ENCODE assay signal across 31 mouse cellular contexts in the genomic region with DNA sequence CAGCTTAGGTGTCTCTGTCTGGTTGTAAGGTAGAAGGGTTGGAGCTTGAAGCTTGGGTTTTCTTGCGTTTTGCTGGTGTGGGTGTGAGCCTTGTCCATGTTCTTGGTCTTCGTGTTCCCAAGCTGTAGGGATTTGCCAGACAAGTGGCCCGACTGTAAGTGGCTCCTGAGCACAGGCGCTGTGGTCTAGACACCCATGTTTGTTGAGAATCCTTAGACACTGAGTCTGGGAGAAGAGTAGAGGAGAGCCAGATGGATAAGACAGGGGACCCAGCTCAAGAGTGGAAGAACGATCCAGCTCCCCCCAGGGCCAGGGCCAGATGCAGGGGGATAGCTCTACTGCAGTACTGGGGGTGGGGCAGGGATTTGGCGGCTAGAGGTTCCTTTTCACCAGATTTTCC. TPM values are rescaled to one million over a fixed set of nuclear protein-coding genes. Genes with fewer than 3 reads are reported as not detected.
A peak's percentile ranks its signal among the peaks of the same experiment; 100 is the strongest.
DNase-seq lines count a peak whose midpoint lies in the region; ATAC-seq and TF ChIP-seq lines count a peak whose summit lies in the region.
"Had no signal": no experiment of that assay in that cellular context is flagged by ENCODE, and none has a peak within 500 bp of the region (broad histone marks: within the 10 kb centered on the region; RNA-seq: fewer than 3 reads in every experiment).

No protein-coding gene starts in this region.

- H3K4me2 ChIP-seq in kidney, postnatal 0 days (ENCODE audit: low read length) = peak overlapping the region; percentile 90
- peak overlapping the region; percentile 56 for H3K4me2 ChIP-seq in limb, embryonic 11.5 days (ENCODE audit: low read depth, severe bottlenecking)
- peak overlapping the region; percentile 91 for H3K4me2 ChIP-seq in neural tube, embryonic 13.5 days
- H3K4me2 ChIP-seq: heart, embryonic 15.5 days; midbrain, embryonic 12.5 days; stomach, embryonic 15.5 days had no signal

- TF ChIP-seq CTCF in kidney, postnatal 0 days (IDR thresholded peaks at IDR 0.05; ENCODE audit: low read depth) = no peak

- H3K27me3 ChIP-seq in kidney, postnatal 0 days (ENCODE audit: insufficient read depth, low read length) = no peaks in the 10 kb centered on the region
- peaks cover 68% of the 10 kb centered on the region for H3K27me3 ChIP-seq in limb, embryonic 11.5 days (ENCODE audit: control insufficient read depth, insufficient read depth, low read length)
- peaks cover 50% of the 10 kb centered on the region for H3K27me3 ChIP-seq in neural tube, embryonic 13.5 days

- H3K4me3 ChIP-seq in kidney, postnatal 0 days (replicated peaks; ENCODE audit: low read depth, low read length) = peak overlapping the region; percentile 51
- H3K4me3 ChIP-seq in limb, embryonic 11.5 days (ENCODE audit: low read depth, low read length) = peak overlapping the region; percentile 20
- peak overlapping the region; percentile 90 for H3K4me3 ChIP-seq in neural tube, embryonic 13.5 days
- H3K4me3 ChIP-seq: heart, embryonic 15.5 days; midbrain, embryonic 12.5 days; stomach, embryonic 15.5 days had no signal

- peak; percentile 14 for DNase-seq in gastrocnemius, postnatal 25 days
- DNase-seq in gastrocnemius, adult 8-10 months (ENCODE audit: low spot score in 2 of 2) = no peak
- DNase-seq in kidney, postnatal 0 days (ENCODE audit: low spot score) = no peak
- DNase-seq in kidney, postnatal 14 days = no peak
- no peak for DNase-seq in limb, embryonic 11.5 days (ENCODE audit: low spot score)
- no peak for DNase-seq in embryo, embryonic 11 days
- DNase-seq: adrenal gland, postnatal 25 days; cerebellum, adult 11 months; cerebellum, postnatal 10 days; heart, adult 18-20 months; retina, postnatal 1 day; thymus, adult 18-20 months; thymus, postnatal 4 days had no signal

- H3K4me1 ChIP-seq in kidney, postnatal 0 days (replicated peaks; ENCODE audit: insufficient read depth, low read length) = peaks cover 16% of the 10 kb centered on the region
- H3K4me1 ChIP-seq in limb, embryonic 11.5 days (ENCODE audit: control insufficient read depth, insufficient read depth, low read length) = peaks cover 18% of the 10 kb centered on the region
- H3K4me1 ChIP-seq in neural tube, embryonic 13.5 days (replicated peaks) = peaks cover 41% of the 10 kb centered on the region
- H3K4me1 ChIP-seq: midbrain, embryonic 12.5 days had no signal

- 9% methylated on average over 6 of the region's 6 CpGs for WGBS in kidney, postnatal 0 days
- WGBS in limb, embryonic 11.5 days = 3% methylated on average over 6 of the region's 6 CpGs
- WGBS in neural tube, embryonic 13.5 days = 1% methylated on average over 6 of the region's 6 CpGs

- H3K36me3 ChIP-seq in kidney, postnatal 0 days (ENCODE audit: insufficient read depth, low read length) = no peaks in the 10 kb centered on the region
- H3K36me3 ChIP-seq in limb, embryonic 11.5 days (ENCODE audit: control insufficient read depth, insufficient read depth, low read length) = no peaks in the 10 kb centered on the region
- no peaks in the 10 kb centered on the region for H3K36me3 ChIP-seq in neural tube, embryonic 13.5 days
- H3K36me3 ChIP-seq: G1E; heart, embryonic 15.5 days; midbrain, embryonic 12.5 days; stomach, embryonic 15.5 days had no signal

- no peaks in the 10 kb centered on the region for H3K9me3 ChIP-seq in kidney, postnatal 0 days (replicated peaks; ENCODE audit: low read length)
- H3K9me3 ChIP-seq in limb, embryonic 11.5 days (ENCODE audit: control insufficient read depth, low read length) = no peaks in the 10 kb centered on the region
- no peaks in the 10 kb centered on the region for H3K9me3 ChIP-seq in neural tube, embryonic 13.5 days
- H3K9me3 ChIP-seq: G1E; heart, embryonic 15.5 days; midbrain, embryonic 12.5 days; stomach, embryonic 15.5 days had no signal

- ATAC-seq in kidney, postnatal 0 days (replicated peaks; ENCODE audit: low FRiP score, low read depth) = no peak
- no peak for ATAC-seq in limb, embryonic 11.5 days (ENCODE audit: insufficient number of reproducible peaks, low FRiP score, low TSS enrichment, low read depth)
- ATAC-seq in neural tube, embryonic 13.5 days (ENCODE audit: low read depth) = no peak
- no peak for ATAC-seq in granulocyte monocyte progenitor cell, adult 5-6 weeks (replicated peaks; ENCODE audit: poor library complexity, severe bottlenecking)
- ATAC-seq: CD4-positive, CD25-positive, alpha-beta regulatory T cell, adult 4 months; forebrain, embryonic 16.5 days; hindbrain, embryonic 16.5 days had no signal

- H3K27ac ChIP-seq in kidney, postnatal 0 days = peak overlapping the region; percentile 55
- H3K27ac ChIP-seq in limb, embryonic 11.5 days (replicated peaks; ENCODE audit: low read depth, low read length) = peak overlapping the region; percentile 6; the same call in 1 of the 2 replicates
- peak overlapping the region; percentile 99 for H3K27ac ChIP-seq in neural tube, embryonic 13.5 days (replicated peaks)
- H3K27ac ChIP-seq: heart, embryonic 15.5 days; liver, embryonic 14.5 days; macrophage; midbrain, embryonic 12.5 days; stomach, embryonic 15.5 days had no signal

- peak overlapping the region; percentile 67 for H3K9ac ChIP-seq in kidney, postnatal 0 days (ENCODE audit: low read depth, low read length)
- peak overlapping the region; percentile 55 for H3K9ac ChIP-seq in limb, embryonic 11.5 days (ENCODE audit: low read length)
- peak overlapping the region; percentile 100 for H3K9ac ChIP-seq in neural tube, embryonic 13.5 days
- H3K9ac ChIP-seq: heart, embryonic 15.5 days; liver, embryonic 14.5 days; midbrain, embryonic 12.5 days; stomach, embryonic 15.5 days had no signal

RNA-seq across cellular contexts. Expression of gene Hoxc9, which starts 3.5 kb away (rescaled TPM):
- total RNA-seq in gastrocnemius, postnatal 25 days (2021) = 1 to 10 TPM; 4.6 to 6.5 TPM
- 1 to 10 TPM; 5.3 to 7.4 (median 6.0) TPM for total RNA-seq in gastrocnemius, adult 8-10 months (2022)
- polyA plus RNA-seq in kidney, postnatal 0 days (2015; fragmentation: Nextera tagmentation; extraction: Ambion mirVana) = 11.0 and 12.4 TPM in 2 replicates
- polyA plus RNA-seq in limb, embryonic 11.5 days (2014; fragmentation: Nextera tagmentation; extraction: Ambion mirVana) = 4.4 and 6.1 TPM in 2 replicates
- 40.9 and 43.4 TPM in 2 replicates for polyA plus RNA-seq in neural tube, embryonic 13.5 days (2015; fragmentation: Nextera tagmentation; extraction: Ambion mirVana)
- not detected in 2 replicates for total RNA-seq in granulocyte monocyte progenitor cell, adult 5-6 weeks (2014; fragmentation: Nextera tagmentation)
- not detected in 2 replicates for total RNA-seq in granulocyte monocyte progenitor cell, adult 5-6 weeks (2017)
- total RNA-seq: heart, adult 18-20 months; hematopoietic stem cell, adult 5-6 weeks; layer of hippocampus, postnatal 14 days; left cerebral cortex, postnatal 14 days; monocyte, adult 5-6 weeks had no signal
- polyA plus RNA-seq: CD4-positive, CD25-positive, alpha-beta regulatory T cell, adult 4 months; embryonic facial prominence, embryonic 14.5 days; forebrain, embryonic 16.5 days; heart, embryonic 15.5 days; lung, embryonic 16.5 days; macrophage; midbrain, embryonic 12.5 days had no signal

RNA-seq across cellular contexts. Expression of gene Hoxc5, which starts 5.5 kb away (rescaled TPM):
- total RNA-seq in gastrocnemius, postnatal 25 days (2021) = 1 to 10 TPM; 1.6 to 1.8 TPM
- total RNA-seq in gastrocnemius, adult 8-10 months (2022) = 1 to 10 TPM; 1.6 to 3.4 (median 2.4) TPM
- polyA plus RNA-seq in kidney, postnatal 0 days (2015; fragmentation: Nextera tagmentation; extraction: Ambion mirVana) = 2.7 and 3.9 TPM in 2 replicates
- polyA plus RNA-seq in limb, embryonic 11.5 days (2014; fragmentation: Nextera tagmentation; extraction: Ambion mirVana) = 8.3 and 9.1 TPM in 2 replicates
- 18.8 and 32.2 TPM in 2 replicates for polyA plus RNA-seq in neural tube, embryonic 13.5 days (2015; fragmentation: Nextera tagmentation; extraction: Ambion mirVana)
- not detected in 2 replicates for total RNA-seq in granulocyte monocyte progenitor cell, adult 5-6 weeks (2014; fragmentation: Nextera tagmentation)
- not detected in 2 replicates for total RNA-seq in granulocyte monocyte progenitor cell, adult 5-6 weeks (2017)
- total RNA-seq: hematopoietic stem cell, adult 5-6 weeks; layer of hippocampus, postnatal 14 days; left cerebral cortex, postnatal 14 days; monocyte, adult 5-6 weeks had no signal
- polyA plus RNA-seq: CD4-positive, CD25-positive, alpha-beta regulatory T cell, adult 4 months; forebrain, embryonic 16.5 days; macrophage; midbrain, embryonic 12.5 days had no signal

RNA-seq across cellular contexts. Expression of gene Hoxc10, which starts 6.2 kb away (rescaled TPM):
- 10 to 100 TPM; 61.5 to 69.5 TPM for total RNA-seq in gastrocnemius, postnatal 25 days (2021)
- total RNA-seq in gastrocnemius, adult 8-10 months (2022) = 100 to 1,000 TPM in 1 of 4 experiments, 10 to 100 TPM in 3; 77.4 to 106 (median 88.9) TPM
- polyA plus RNA-seq in kidney, postnatal 0 days (2015; fragmentation: Nextera tagmentation; extraction: Ambion mirVana) = 30.6 and 34.1 TPM in 2 replicates
- 43.9 and 56.2 TPM in 2 replicates for polyA plus RNA-seq in limb, embryonic 11.5 days (2014; fragmentation: Nextera tagmentation; extraction: Ambion mirVana)
- 58.5 and 92.4 TPM in 2 replicates for polyA plus RNA-seq in neural tube, embryonic 13.5 days (2015; fragmentation: Nextera tagmentation; extraction: Ambion mirVana)
- total RNA-seq in granulocyte monocyte progenitor cell, adult 5-6 weeks (2014; fragmentation: Nextera tagmentation) = not detected in 2 replicates
- not detected in 2 replicates for total RNA-seq in granulocyte monocyte progenitor cell, adult 5-6 weeks (2017)
- total RNA-seq: heart, adult 18-20 months; hematopoietic stem cell, adult 5-6 weeks; layer of hippocampus, postnatal 14 days; left cerebral cortex, postnatal 14 days; monocyte, adult 5-6 weeks had no signal
- polyA plus RNA-seq: CD4-positive, CD25-positive, alpha-beta regulatory T cell, adult 4 months; embryonic facial prominence, embryonic 14.5 days; forebrain, embryonic 16.5 days; heart, embryonic 15.5 days; hindbrain, embryonic 16.5 days; liver, embryonic 14.5 days; lung, embryonic 16.5 days; macrophage; midbrain, embryonic 12.5 days had no signal

RNA-seq across cellular contexts. Expression of gene Hoxc8, which starts 17.7 kb away (rescaled TPM):
- total RNA-seq in gastrocnemius, postnatal 25 days (2021) = 1 to 10 TPM; 1.3 to 1.6 TPM
- 1 to 10 TPM; 1.3 to 1.5 (median 1.4) TPM for total RNA-seq in gastrocnemius, adult 8-10 months (2022)
- polyA plus RNA-seq in kidney, postnatal 0 days (2015; fragmentation: Nextera tagmentation; extraction: Ambion mirVana) = 5.8 TPM in 2 replicates
- polyA plus RNA-seq in limb, embryonic 11.5 days (2014; fragmentation: Nextera tagmentation; extraction: Ambion mirVana) = 4.6 and 4.8 TPM in 2 replicates
- polyA plus RNA-seq in neural tube, embryonic 13.5 days (2015; fragmentation: Nextera tagmentation; extraction: Ambion mirVana) = 75.8 and 85.5 TPM in 2 replicates
- total RNA-seq in granulocyte monocyte progenitor cell, adult 5-6 weeks (2014; fragmentation: Nextera tagmentation) = not detected in 2 replicates
- total RNA-seq in granulocyte monocyte progenitor cell, adult 5-6 weeks (2017) = not detected in 2 replicates
- total RNA-seq: heart, adult 18-20 months; hematopoietic stem cell, adult 5-6 weeks; layer of hippocampus, postnatal 14 days; left cerebral cortex, postnatal 14 days; monocyte, adult 5-6 weeks had no signal
- polyA plus RNA-seq: embryonic facial prominence, embryonic 14.5 days; forebrain, embryonic 16.5 days; heart, embryonic 15.5 days; macrophage; midbrain, embryonic 12.5 days had no signal

RNA-seq across cellular contexts. Expression of gene Hoxc11, which starts 18.5 kb away (rescaled TPM):
- total RNA-seq in gastrocnemius, postnatal 25 days (2021) = 1 to 10 TPM; 6.2 to 7.2 TPM
- total RNA-seq in gastrocnemius, adult 8-10 months (2022) = 1 to 10 TPM; 6.0 to 8.8 (median 7.6) TPM
- 1.5 and 1.8 TPM in 2 replicates for polyA plus RNA-seq in kidney, postnatal 0 days (2015; fragmentation: Nextera tagmentation; extraction: Ambion mirVana)
- polyA plus RNA-seq in limb, embryonic 11.5 days (2014; fragmentation: Nextera tagmentation; extraction: Ambion mirVana) = 5.5 and 5.9 TPM in 2 replicates
- polyA plus RNA-seq in neural tube, embryonic 13.5 days (2015; fragmentation: Nextera tagmentation; extraction: Ambion mirVana) = 2.6 and 3.8 TPM in 2 replicates
- total RNA-seq in granulocyte monocyte progenitor cell, adult 5-6 weeks (2014; fragmentation: Nextera tagmentation) = not detected in 2 replicates
- not detected in 2 replicates for total RNA-seq in granulocyte monocyte progenitor cell, adult 5-6 weeks (2017)
- total RNA-seq: adrenal gland, postnatal 25 days; heart, adult 18-20 months; hematopoietic stem cell, adult 5-6 weeks; layer of hippocampus, postnatal 14 days; left cerebral cortex, postnatal 14 days; monocyte, adult 5-6 weeks had no signal
- polyA plus RNA-seq: CD4-positive, CD25-positive, alpha-beta regulatory T cell, adult 4 months; embryonic facial prominence, embryonic 14.5 days; forebrain, embryonic 16.5 days; G1E; heart, embryonic 15.5 days; hindbrain, embryonic 16.5 days; large intestine, adult 2 months; liver, embryonic 14.5 days; lung, embryonic 16.5 days; macrophage; midbrain, embryonic 12.5 days had no signal

Comparison
In these comparisons a context has a peak if more than half of its experiments do, and no peak if none do; other contexts are left out.
1. H3K27ac ChIP-seq: peak in every context shown above with its lines; median percentile 99 in neural tube, embryonic 13.5 days; 55 in kidney, postnatal 0 days; 6 in limb, embryonic 11.5 days.
2. H3K4me3 ChIP-seq: peak in every context shown above with its lines; median percentile 90 in neural tube, embryonic 13.5 days; 51 in kidney, postnatal 0 days; 20 in limb, embryonic 11.5 days.
3. RNA of gene Hoxc9, which starts 3.5 kb away (total RNA-seq): 4.6 to 6.5 TPM in gastrocnemius, postnatal 25 days and 5.3 to 7.4 TPM in gastrocnemius, adult 8-10 months; not detected in granulocyte monocyte progenitor cell, adult 5-6 weeks; every median in the first group is over 4 times any median in the second.
4. RNA of gene Hoxc10, which starts 6.2 kb away (total RNA-seq): 77.4 to 106 TPM in gastrocnemius, adult 8-10 months and 61.5 to 69.5 TPM in gastrocnemius, postnatal 25 days; not detected in granulocyte monocyte progenitor cell, adult 5-6 weeks; every median in the first group is over 10 times any median in the second.
5. Peak in every context shown above with its lines, with median percentiles within 50 percentile points of each other: H3K4me2 ChIP-seq and H3K9ac ChIP-seq.